Mouse (Mus musculus): ENCODE measurements at regions not wholly inside any gene's neighbourhood (a gene's known extent, or its start where the extent isn't known, plus 50 kb on each side); places are given as distances from the start of the nearest gene placed in this dataset.
A peak's percentile ranks its signal among the peaks of the same experiment; 100 is the strongest.

GRCm38 (mm10) chr3:144378524-144379225, 173.7 kb upstream of the Lmo4 start:
- DNase-seq (ENCODE audit: low read depth, low spot score), result no peak

GRCm38 (mm10) chr3:144377626-144378523, 172.9 kb upstream of the Lmo4 start:
- no peak for DNase-seq (ENCODE audit: low read depth, low spot score)

GRCm38 (mm10) chr3:144376463-144377402, 171.7 kb upstream of the Lmo4 start:
- no peak for DNase-seq (ENCODE audit: low read depth, low spot score)

- DNase-seq (ENCODE audit: low read depth, low spot score), result no peak
Observed at GRCm38 (mm10) chr3:144375725-144376412, 170.8 kb upstream of the Lmo4 start.

GRCm38 (mm10) chr3:144368300-144368699, 163.3 kb upstream of the Lmo4 start:
- no peak for DNase-seq (ENCODE audit: low read depth, low spot score)

GRCm38 (mm10) chr3:144367766-144368116, 162.7 kb upstream of the Lmo4 start:
- DNase-seq (ENCODE audit: low read depth, low spot score), result no peak

GRCm38 (mm10) chr3:144366976-144367765, 162.2 kb upstream of the Lmo4 start:
- peak; percentile 33 for DNase-seq (ENCODE audit: low read depth, low spot score)

- no peak for DNase-seq (ENCODE audit: low read depth, low spot score)
Observed at GRCm38 (mm10) chr3:144365894-144366293, 160.9 kb upstream of the Lmo4 start.

- DNase-seq (ENCODE audit: low read depth, low spot score), result peak; percentile 65
Observed at GRCm38 (mm10) chr3:144362472-144362871, 157.5 kb upstream of the Lmo4 start.

GRCm38 (mm10) chr3:144361203-144361978, 156.4 kb upstream of the Lmo4 start:
- DNase-seq (ENCODE audit: low read depth, low spot score), result no peak

GRCm38 (mm10) chr3:144356948-144357295, 151.9 kb upstream of the Lmo4 start:
- no peak for DNase-seq (ENCODE audit: low read depth, low spot score)

- no peak for DNase-seq (ENCODE audit: low read depth, low spot score)
Observed at GRCm38 (mm10) chr3:144356103-144356947, 151.3 kb upstream of the Lmo4 start.

- DNase-seq (ENCODE audit: low read depth, low spot score), result no peak
Observed at GRCm38 (mm10) chr3:144352559-144352958, 147.5 kb upstream of the Lmo4 start.

- DNase-seq (ENCODE audit: low read depth, low spot score), result no peak
Observed at GRCm38 (mm10) chr3:144348431-144348830, 143.4 kb upstream of the Lmo4 start.

- DNase-seq (ENCODE audit: low read depth, low spot score), result no peak
Observed at GRCm38 (mm10) chr3:144335237-144335636, 130.2 kb upstream of the Lmo4 start.

- no peak for DNase-seq (ENCODE audit: low read depth, low spot score)
Observed at GRCm38 (mm10) chr3:144334201-144334600, 129.2 kb upstream of the Lmo4 start.

GRCm38 (mm10) chr3:144332353-144332752, 127.3 kb upstream of the Lmo4 start:
- DNase-seq (ENCODE audit: low read depth, low spot score), result peak; percentile 21

GRCm38 (mm10) chr3:144329117-144329516, 124.1 kb upstream of the Lmo4 start:
- no peak for DNase-seq (ENCODE audit: low read depth, low spot score)

Data from ZHBTc4 (cell line).